Mouse (Mus musculus): ENCODE measurements around the gene Ap3s2. TPM values are rescaled to one million over a fixed set of nuclear protein-coding genes. Genes with fewer than 3 reads are reported as not detected.
A peak's percentile ranks its signal among the peaks of the same experiment; 100 is the strongest.

The Ap3s2 gene
- total and polyA plus RNA-seq, 3 experiments, result 8.3 to 91.2 (median 18.2) TPM

DNA sequence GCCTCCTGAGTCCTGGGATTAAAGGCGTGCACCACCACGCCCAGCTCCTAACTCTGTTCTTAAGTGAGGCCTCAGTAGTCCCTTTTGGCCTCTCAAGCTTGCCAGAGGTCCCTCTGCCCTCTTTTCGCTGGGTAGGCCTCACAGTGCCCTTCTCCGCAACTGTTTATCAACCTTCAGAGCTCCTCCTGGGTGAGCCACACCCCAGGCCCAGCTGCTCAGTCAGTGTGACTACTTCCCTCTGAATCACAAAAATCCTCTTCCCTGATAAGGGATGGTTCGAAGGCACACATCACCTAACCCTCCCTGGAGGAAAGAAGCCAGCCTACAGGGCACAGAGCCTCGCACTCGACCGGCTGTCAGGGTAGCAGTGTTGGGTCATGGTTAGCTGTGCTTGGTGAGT is 58.7 kb downstream of the Ap3s2 start:
- peak; percentile 42; the same call in 1 of the 2 replicates for TF ChIP-seq SIN3A (IDR thresholded peaks at IDR 0.05; ENCODE audit: low read length)
- TF ChIP-seq RCOR1 (IDR thresholded peaks at IDR 0.05; ENCODE audit: low read depth, low read length), result peak; percentile 70; the same call in 1 of the 2 replicates
- 0 out of 2 replicates have a peak, but pooled peaks have one; percentile 19 for TF ChIP-seq TBP (IDR thresholded peaks at IDR 0.05; ENCODE audit: low read depth, low read length)
- peak in 1 of 2 experiments; percentile 24; a peak in 1 of 4 replicates for TF ChIP-seq EP300 (IDR thresholded peaks at IDR 0.05; ENCODE audit: low read depth in 1 of 2, low read length in 2 of 2)
- TF ChIP-seq E2F4 (IDR thresholded peaks at IDR 0.05; ENCODE audit: borderline replicate concordance, low read depth, low read length), result no peak
- 0 out of 2 replicates have a peak, but pooled peaks have one; percentile 31 for TF ChIP-seq TCF12 (IDR thresholded peaks at IDR 0.05; ENCODE audit: low read depth, low read length)
- TF ChIP-seq GATA1 (IDR thresholded peaks at IDR 0.05; ENCODE audit: low read depth, low read length), result 0 out of 2 replicates have a peak, but pooled peaks have one; percentile 43
- no peak for TF ChIP-seq POLR2AphosphoS2 (IDR thresholded peaks at IDR 0.05; ENCODE audit: low read length)
- peak; percentile 85 for TF ChIP-seq ETS1 (IDR thresholded peaks at IDR 0.05; ENCODE audit: low read depth, low read length)
- no peak for TF ChIP-seq MAZ (IDR thresholded peaks at IDR 0.05; ENCODE audit: low read depth, low read length)
- no peak for TF ChIP-seq MEF2A (IDR thresholded peaks at IDR 0.05; ENCODE audit: extremely low read depth, insufficient replicate concordance, low read depth, low read length, poor library complexity, severe bottlenecking)
- Histone ChIP-seq H3K27me3 (ENCODE audit: control insufficient read depth in 1 of 2, insufficient read depth in 2 of 2, low read length in 2 of 2) (no peaks in the 10 kb centered on the region; a peak in 2 of 4 replicates), H3K9ac (ENCODE audit: control insufficient read depth, low read depth, low read length, poor library complexity, severe bottlenecking) (no peak overlapping the region)

GRCm38 (mm10) chr7:79860811-79861210 is 59.6 kb downstream of the Ap3s2 start, which contains the start of gene Anpep:
Anpep (minus strand) TSS chr7:79861059.
- no peaks in the 10 kb centered on the region for H3K79me2 ChIP-seq (ENCODE audit: control insufficient read depth, insufficient read depth, low read length, poor library complexity)
- H3K27me3 ChIP-seq (ENCODE audit: control insufficient read depth in 1 of 2, insufficient read depth in 2 of 2, low read length in 2 of 2), result no peaks in the 10 kb centered on the region; a peak in 2 of 4 replicates
- H3K9ac ChIP-seq (ENCODE audit: control insufficient read depth, low read depth, low read length, poor library complexity, severe bottlenecking), result no peak within 1 kb of the TSS
- H3K27ac ChIP-seq (ENCODE audit: control insufficient read depth, low read depth, low read length), result no peak within 1 kb of the TSS
- H3K4me1 ChIP-seq (ENCODE audit: control insufficient read depth in 1 of 2, insufficient read depth in 2 of 2, low read length in 2 of 2), result peaks cover 5 to 48% of the 10 kb centered on the region in 2 experiments
- no peak for TF ChIP-seq ZNF384 (IDR thresholded peaks at IDR 0.05; ENCODE audit: low read depth, low read length)
- TF ChIP-seq EP300 (IDR thresholded peaks at IDR 0.05; ENCODE audit: low read depth in 1 of 2, low read length in 2 of 2), result peak in 1 of 2 experiments; percentile 11; a peak in 1 of 4 replicates
- TF ChIP-seq GATA1 (IDR thresholded peaks at IDR 0.05; ENCODE audit: low read depth, low read length), result 0 out of 2 replicates have a peak, but pooled peaks have one; percentile 35
- no peak for TF ChIP-seq UBTF (IDR thresholded peaks at IDR 0.05; ENCODE audit: borderline replicate concordance, insufficient read depth, low read depth, low read length)
- TF ChIP-seq NRF1 (IDR thresholded peaks at IDR 0.05; ENCODE audit: insufficient read depth, low read depth, low read length, poor library complexity, severe bottlenecking), result no peak
- H3K9me3 ChIP-seq (replicated peaks; ENCODE audit: insufficient read depth, low read length), result no peaks in the 10 kb centered on the region
- no peak within 1 kb of the TSS for H3K4me3 ChIP-seq (ENCODE audit: control insufficient read depth in 1 of 2, insufficient read depth in 1 of 2, low read depth in 2 of 2, low read length in 2 of 2)
- DNase-seq (ENCODE audit: low read depth, low spot score), result peak; percentile 28
- peaks cover 0 to 30% of the 10 kb centered on the region in 2 experiments; a peak in 2 of 4 replicates for H3K36me3 ChIP-seq (ENCODE audit: control insufficient read depth in 1 of 2, insufficient read depth in 2 of 2, low read length in 2 of 2)

More for the DNA sequence above, 58.7 kb downstream of the Ap3s2 start:
- Histone ChIP-seq H3K27ac (ENCODE audit: control insufficient read depth, low read depth, low read length) (no peak overlapping the region), H3K36me3 (ENCODE audit: control insufficient read depth in 1 of 2, insufficient read depth in 2 of 2, low read length in 2 of 2) (peaks cover 0 to 29% of the 10 kb centered on the region in 2 experiments; a peak in 2 of 4 replicates), H3K4me1 (ENCODE audit: control insufficient read depth in 1 of 2, insufficient read depth in 2 of 2, low read length in 2 of 2) (peaks cover 5 to 41% of the 10 kb centered on the region in 2 experiments), H3K4me3 (ENCODE audit: control insufficient read depth in 1 of 2, insufficient read depth in 1 of 2, low read depth in 2 of 2, low read length in 2 of 2) (no peak overlapping the region), H3K9me3 (replicated peaks; ENCODE audit: insufficient read depth, low read length) (no peaks in the 10 kb centered on the region), H3K79me2 (ENCODE audit: control insufficient read depth, insufficient read depth, low read length, poor library complexity) (no peaks in the 10 kb centered on the region)
- peak; percentile 63 for DNase-seq (ENCODE audit: low read depth, low spot score)

All from MEL (cell line).